Mouse (Mus musculus): Measurements from ENCODE around the gene Tmeff2. TPM values are rescaled to one million over a fixed set of nuclear protein-coding genes. Genes with fewer than 3 reads are reported as not detected.
"Not testable (repeated sequence)": the region's sequence is repeated elsewhere in the genome, so short reads cannot be mapped to it uniquely, and the experiment has no call there.

Tmeff2 gene
- polyA plus RNA-seq (2015; fragmentation: Nextera tagmentation; extraction: Ambion mirVana): 66.4 and 77.8 TPM in 2 replicates

DNA sequence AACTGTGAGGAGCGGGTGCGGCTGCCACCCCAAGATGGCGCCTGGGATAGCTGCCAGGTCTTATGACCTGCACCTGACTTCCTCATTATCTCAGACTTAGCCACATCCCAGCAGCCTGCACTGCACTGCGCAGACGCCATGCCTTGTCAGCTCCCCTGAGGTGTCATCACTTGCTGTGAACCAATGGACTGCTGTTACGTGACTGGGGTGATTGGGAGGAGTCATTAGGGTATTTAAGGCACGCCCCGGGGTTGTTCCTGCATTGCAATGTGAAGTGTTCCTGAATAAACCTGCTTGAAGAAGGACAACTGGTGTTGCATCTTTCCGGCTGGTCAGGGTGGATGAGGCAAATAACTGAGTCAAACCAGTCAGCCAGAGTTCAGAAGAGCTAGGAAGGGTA lies at the start of gene Tmeff2:
TSS of gene Tmeff2 (plus strand) at position 262 of the 400 bp plus-strand sequence.
- not testable (repeated sequence) for H3K9ac ChIP-seq; H3K9me3 ChIP-seq; H3K4me1 ChIP-seq (replicated peaks); H3K36me3 ChIP-seq; ATAC-seq (ENCODE audit: low FRiP score, low read depth); H3K27me3 ChIP-seq; H3K4me3 ChIP-seq; H3K27ac ChIP-seq (replicated peaks); H3K4me2 ChIP-seq
- 84% methylated on average over 9 of the region's 9 CpGs for WGBS

DNA sequence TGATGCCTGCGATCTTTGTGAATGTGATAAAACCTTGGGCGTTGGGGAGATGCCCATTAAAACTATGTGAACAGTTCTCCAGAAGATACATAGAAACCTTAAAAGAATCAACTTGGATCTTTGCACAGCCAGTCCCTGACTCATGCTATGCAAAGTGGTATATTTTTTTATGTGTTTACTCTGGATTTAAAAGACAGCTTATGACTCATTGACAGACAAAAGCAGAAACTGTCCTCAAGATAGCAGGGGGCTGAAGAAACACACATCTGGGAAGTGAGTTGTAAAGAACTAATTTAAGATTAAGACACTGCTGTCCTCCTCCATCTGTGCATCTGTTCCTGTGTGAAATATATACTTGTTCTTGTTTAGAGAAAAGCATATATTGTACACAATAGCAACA lies 38.9 kb upstream of the Tmeff2 start:
- no peak overlapping the region for H3K4me3 ChIP-seq
- WGBS: 96% methylated on average over 2 of the region's 2 CpGs
- H3K36me3 ChIP-seq: no peaks in the 10 kb centered on the region
- no peaks in the 10 kb centered on the region for H3K9me3 ChIP-seq
- no peaks in the 10 kb centered on the region for H3K4me1 ChIP-seq (replicated peaks)
- H3K4me2 ChIP-seq: no peak overlapping the region
- no peak overlapping the region for H3K27ac ChIP-seq (replicated peaks)
- H3K27me3 ChIP-seq: no peaks in the 10 kb centered on the region
- no peak for ATAC-seq (ENCODE audit: low FRiP score, low read depth)
- H3K9ac ChIP-seq: no peak overlapping the region

DNA sequence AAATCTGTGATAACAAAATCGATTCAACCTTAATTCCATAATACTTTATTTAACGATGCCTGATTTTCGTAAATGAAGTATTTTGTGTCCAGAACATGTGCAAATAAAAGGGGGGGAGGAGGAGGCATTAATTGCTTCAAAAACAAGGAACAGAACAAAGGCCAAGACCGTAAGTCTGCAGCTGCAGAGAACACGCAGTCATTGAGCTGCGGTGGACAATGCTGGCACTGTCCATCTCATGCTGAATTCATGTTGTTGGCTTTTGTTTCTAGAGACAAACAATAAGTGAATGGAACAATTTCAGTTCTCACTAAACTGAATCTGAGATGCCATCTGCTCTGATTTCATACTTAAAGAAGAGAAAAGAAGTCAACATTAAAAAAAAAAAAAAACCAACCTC lies 2.8 kb upstream of the Tmeff2 start:
- Histone ChIP-seq H3K4me2 (no peak overlapping the region), H3K27me3 (no peaks in the 10 kb centered on the region), H3K4me1 (replicated peaks) (no peaks in the 10 kb centered on the region), H3K4me3 (no peak overlapping the region), H3K36me3 (no peaks in the 10 kb centered on the region), H3K9me3 (no peaks in the 10 kb centered on the region), H3K9ac (no peak overlapping the region), H3K27ac (replicated peaks) (no peak overlapping the region)
- ATAC-seq (ENCODE audit: low FRiP score, low read depth): no peak
- WGBS: 30% methylated on average over 6 of the region's 6 CpGs

DNA sequence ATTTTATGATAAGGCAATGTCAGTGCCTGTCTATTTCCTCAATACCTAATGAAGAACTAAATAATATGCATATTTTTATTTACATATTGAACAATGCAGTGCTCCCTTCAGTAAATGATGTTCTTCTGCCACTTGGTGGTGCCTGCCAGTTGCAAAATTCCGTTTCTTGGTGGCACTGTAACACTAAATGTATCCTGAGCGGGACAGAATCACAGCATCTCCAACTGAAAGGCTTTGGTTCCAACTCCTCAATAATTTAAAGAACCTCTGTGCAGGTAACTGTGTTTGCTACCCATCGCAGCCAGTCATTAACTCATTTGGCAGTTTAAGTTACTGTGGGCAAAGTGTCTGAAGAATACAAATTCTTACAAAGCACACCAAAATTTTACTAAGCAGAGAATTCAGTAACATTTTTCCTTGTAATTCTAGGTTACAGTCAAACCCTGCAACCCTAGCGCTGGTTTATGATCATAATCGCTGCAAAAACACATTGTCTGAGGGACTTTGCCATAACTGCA lies 24.4 kb downstream of the Tmeff2 start:
- Histone ChIP-seq H3K27me3 (no peaks in the 10 kb centered on the region), H3K4me1 (replicated peaks) (peaks cover 5% of the 10 kb centered on the region; the same call in 1 of the 2 replicates), H3K9ac (peak overlapping the region; percentile 86), H3K4me2 (peak overlapping the region; percentile 82), H3K27ac (replicated peaks) (peak overlapping the region; percentile 93), H3K36me3 (no peaks in the 10 kb centered on the region), H3K4me3 (peak overlapping the region; percentile 76), H3K9me3 (no peaks in the 10 kb centered on the region)
- 25% methylated on average over 5 of the region's 5 CpGs for WGBS
- ATAC-seq (ENCODE audit: low FRiP score, low read depth): no peak

DNA sequence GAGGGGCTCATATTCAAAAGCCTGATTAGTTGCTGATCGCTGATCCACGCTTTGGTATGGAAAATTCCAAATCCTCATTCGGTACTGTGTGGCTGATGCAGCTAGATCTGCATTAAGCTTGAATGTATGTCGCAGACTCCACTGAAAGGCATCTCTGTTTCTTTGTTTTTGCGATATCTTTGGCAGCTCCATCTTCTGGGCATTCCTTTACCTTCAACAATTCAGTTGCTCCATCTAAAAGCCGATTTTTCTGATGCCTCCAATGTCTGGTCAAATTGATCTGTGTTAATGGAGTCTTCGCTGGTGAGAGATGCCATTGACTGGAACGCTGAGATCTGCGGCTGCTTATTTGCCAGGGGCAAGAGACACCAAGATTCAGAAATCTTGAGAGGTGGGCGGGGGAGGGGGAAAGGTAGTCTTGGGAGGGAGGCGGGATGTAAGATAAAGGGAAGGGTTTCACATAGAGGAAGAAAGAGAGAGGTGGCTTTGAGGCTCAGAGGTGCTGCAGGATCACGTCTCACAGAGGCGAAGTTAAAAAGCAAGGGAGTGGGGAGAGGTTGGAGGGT lies 25.0 kb downstream of the Tmeff2 start:
- WGBS: 4% methylated on average over 13 of the region's 13 CpGs
- peak overlapping the region; percentile 76 for H3K4me3 ChIP-seq
- H3K36me3 ChIP-seq: no peaks in the 10 kb centered on the region
- H3K9ac ChIP-seq: peak overlapping the region; percentile 86
- ATAC-seq (ENCODE audit: low FRiP score, low read depth): peak; percentile 2; the same call in 1 of the 2 replicates
- H3K9me3 ChIP-seq: no peaks in the 10 kb centered on the region
- H3K4me1 ChIP-seq (replicated peaks): peaks cover 5% of the 10 kb centered on the region; the same call in 1 of the 2 replicates
- peak overlapping the region; percentile 82 for H3K4me2 ChIP-seq
- H3K27me3 ChIP-seq: no peaks in the 10 kb centered on the region
- H3K27ac ChIP-seq (replicated peaks): peak overlapping the region; percentile 93

DNA sequence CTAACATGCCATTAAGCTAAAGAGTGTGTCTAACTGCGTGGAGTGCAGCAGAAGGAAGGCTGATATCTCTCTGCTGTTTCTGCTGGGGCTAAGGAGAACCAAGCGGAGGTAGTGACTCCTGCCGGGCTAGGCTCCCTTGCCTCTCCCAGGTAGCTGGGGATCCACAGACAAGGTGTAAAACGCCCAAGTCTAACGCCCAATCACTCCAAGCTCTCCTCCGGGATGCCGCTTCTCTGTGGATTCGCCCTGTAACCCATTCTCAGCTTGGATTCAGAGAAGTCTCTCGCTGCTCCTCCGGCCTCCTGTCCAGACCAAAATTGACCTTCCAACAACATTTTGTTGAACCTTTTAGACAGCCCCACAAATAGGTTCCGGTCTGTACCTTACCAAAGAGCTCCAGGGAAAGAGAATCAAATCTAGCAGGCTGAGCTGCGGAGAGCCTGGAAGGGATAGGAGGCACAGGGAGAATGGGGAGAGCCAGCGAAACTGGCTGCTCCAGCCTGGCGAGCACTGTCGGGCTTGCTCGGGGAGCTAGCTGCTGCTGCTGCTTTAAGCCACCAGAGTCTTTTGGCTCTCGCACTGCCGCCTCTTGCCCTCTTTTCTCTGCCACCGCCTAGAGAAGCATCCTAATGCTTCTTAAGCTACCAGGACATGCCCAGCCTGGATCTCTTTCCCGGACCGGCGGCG lies 26.1 kb downstream of the Tmeff2 start:
- peaks cover 5% of the 10 kb centered on the region; the same call in 1 of the 2 replicates for H3K4me1 ChIP-seq (replicated peaks)
- under 1% methylated on average over 23 of the region's 23 CpGs for WGBS
- H3K4me3 ChIP-seq: peak overlapping the region; percentile 76
- no peaks in the 10 kb centered on the region for H3K36me3 ChIP-seq
- ATAC-seq (ENCODE audit: low FRiP score, low read depth): peak; percentile 49
- H3K9me3 ChIP-seq: no peaks in the 10 kb centered on the region
- H3K27me3 ChIP-seq: no peaks in the 10 kb centered on the region
- H3K9ac ChIP-seq: peak overlapping the region; percentile 86
- peak overlapping the region; percentile 82 for H3K4me2 ChIP-seq
- peak overlapping the region; percentile 93 for H3K27ac ChIP-seq (replicated peaks)

DNA sequence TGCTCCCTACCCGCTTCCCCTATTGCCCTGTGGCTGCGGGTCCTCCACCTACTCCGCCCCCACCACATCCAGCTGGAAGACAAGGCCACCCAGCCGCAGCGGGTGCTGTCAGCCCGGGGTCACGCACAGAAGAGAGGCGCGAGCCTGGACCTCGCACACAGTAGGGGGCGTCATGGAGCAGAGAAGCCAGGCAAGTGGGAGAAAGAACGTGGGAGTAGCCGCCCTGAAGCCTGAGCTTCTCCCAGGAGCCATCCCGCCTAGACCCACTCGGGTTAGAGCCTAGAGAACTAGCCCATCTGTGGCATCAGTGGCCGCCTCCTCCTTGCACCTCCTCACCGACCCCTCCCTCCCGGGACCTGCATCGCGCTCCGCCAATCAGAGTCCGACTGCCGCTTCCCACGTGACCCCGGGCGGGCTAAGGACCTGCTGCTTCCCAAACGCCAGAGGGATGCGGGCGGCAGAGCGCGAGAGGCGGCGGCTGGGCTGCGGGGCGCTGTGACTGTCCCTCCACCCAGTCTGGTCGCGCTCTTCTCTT lies 26.7 kb downstream of the Tmeff2 start:
- peak overlapping the region; percentile 76 for H3K4me3 ChIP-seq
- H3K27me3 ChIP-seq: no peaks in the 10 kb centered on the region
- peaks cover 5% of the 10 kb centered on the region; the same call in 1 of the 2 replicates for H3K4me1 ChIP-seq (replicated peaks)
- H3K9me3 ChIP-seq: no peaks in the 10 kb centered on the region
- H3K4me2 ChIP-seq: peak overlapping the region; percentile 82
- peak; percentile 96 for ATAC-seq (ENCODE audit: low FRiP score, low read depth)
- peak overlapping the region; percentile 93 for H3K27ac ChIP-seq (replicated peaks)
- H3K9ac ChIP-seq: peak overlapping the region; percentile 86
- H3K36me3 ChIP-seq: no peaks in the 10 kb centered on the region
- WGBS: under 1% methylated on average over 37 of the region's 37 CpGs

DNA sequence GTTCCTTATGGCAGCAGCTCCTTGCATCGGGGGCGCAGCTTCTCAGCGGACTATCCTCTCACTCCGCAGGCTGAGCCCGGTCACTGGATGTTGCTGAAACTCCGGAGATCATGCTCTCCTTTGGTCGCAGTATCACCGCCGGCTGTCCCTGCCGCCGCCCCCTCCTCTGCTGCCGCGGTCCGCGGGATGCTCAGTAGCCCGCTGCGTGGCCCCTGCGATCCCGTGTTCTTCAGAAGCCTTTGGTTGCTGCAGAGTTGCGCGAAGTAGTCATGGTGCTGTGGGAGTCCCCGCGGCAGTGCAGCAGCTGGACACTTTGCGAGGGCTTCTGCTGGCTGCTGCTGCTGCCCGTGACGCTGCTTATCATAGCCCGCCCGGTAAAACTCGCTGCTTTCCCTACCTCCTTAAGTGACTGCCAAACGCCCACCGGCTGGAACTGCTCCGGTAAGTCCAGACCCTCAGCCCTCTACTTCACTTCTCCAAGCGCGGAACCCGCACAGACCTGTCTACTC lies 27.3 kb downstream of the Tmeff2 start:
- Histone ChIP-seq H3K4me1 (replicated peaks) (peaks cover 5% of the 10 kb centered on the region; the same call in 1 of the 2 replicates), H3K9me3 (no peaks in the 10 kb centered on the region), H3K4me3 (peak overlapping the region; percentile 76), H3K9ac (peak overlapping the region; percentile 86), H3K27me3 (no peaks in the 10 kb centered on the region), H3K27ac (replicated peaks) (peak overlapping the region; percentile 93), H3K36me3 (no peaks in the 10 kb centered on the region), H3K4me2 (peak overlapping the region; percentile 82)
- peak; percentile 6; the same call in 1 of the 2 replicates for ATAC-seq (ENCODE audit: low FRiP score, low read depth)
- WGBS: under 1% methylated on average over 35 of the region's 35 CpGs

DNA sequence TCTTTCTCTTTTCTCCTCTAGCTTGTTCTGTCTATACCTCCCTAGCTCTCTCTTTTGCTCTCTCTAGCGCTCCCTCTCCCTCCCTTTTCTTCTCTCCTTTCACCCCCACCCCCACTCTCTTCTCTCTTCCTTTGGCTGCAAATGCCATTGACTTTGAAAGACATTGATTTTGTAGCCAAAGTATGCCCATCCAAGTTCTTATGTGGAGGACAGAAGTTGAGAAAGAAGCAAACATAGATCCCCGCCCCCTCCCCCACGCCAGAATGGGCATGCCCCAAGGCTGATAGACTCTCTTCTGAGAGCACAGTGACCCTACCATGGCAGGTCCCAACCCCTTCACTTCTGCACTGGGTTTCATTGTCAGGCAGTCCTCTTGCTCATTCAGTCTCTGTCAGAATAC lies 28.3 kb downstream of the Tmeff2 start:
- WGBS: 16% methylated on average over 3 of the region's 3 CpGs
- Histone ChIP-seq H3K4me3 (peak overlapping the region; percentile 76), H3K9me3 (no peaks in the 10 kb centered on the region), H3K4me2 (peak overlapping the region; percentile 82), H3K4me1 (replicated peaks) (peaks cover 5% of the 10 kb centered on the region; the same call in 1 of the 2 replicates), H3K27ac (replicated peaks) (no peak overlapping the region), H3K27me3 (no peaks in the 10 kb centered on the region), H3K9ac (peak overlapping the region; percentile 44), H3K36me3 (no peaks in the 10 kb centered on the region)
- no peak for ATAC-seq (ENCODE audit: low FRiP score, low read depth)

DNA sequence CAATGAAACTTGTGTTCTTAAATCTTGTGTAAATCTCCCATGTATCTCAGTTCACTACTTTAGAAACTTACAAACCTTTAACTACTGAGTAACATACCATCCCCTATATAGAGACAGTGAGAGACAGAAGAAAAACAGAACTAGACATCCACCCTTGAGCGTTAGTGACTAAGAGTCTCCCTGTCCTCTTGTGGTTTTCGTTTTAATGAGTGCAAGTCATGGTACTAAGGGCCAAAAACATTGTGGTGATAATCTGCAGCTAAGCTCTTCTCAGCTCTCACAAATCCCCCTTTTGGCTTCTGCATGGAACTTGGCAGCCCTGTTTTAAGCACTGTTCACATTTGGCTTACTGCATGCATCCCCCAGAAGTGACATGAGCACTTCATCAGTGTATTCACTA lies 34.6 kb downstream of the Tmeff2 start:
- 80% methylated on average over 2 of the region's 2 CpGs for WGBS
- no peaks in the 10 kb centered on the region for H3K27me3 ChIP-seq
- no peaks in the 10 kb centered on the region for H3K4me1 ChIP-seq (replicated peaks)
- H3K4me2 ChIP-seq: no peak overlapping the region
- H3K36me3 ChIP-seq: no peaks in the 10 kb centered on the region
- H3K9ac ChIP-seq: no peak overlapping the region
- no peaks in the 10 kb centered on the region for H3K9me3 ChIP-seq
- ATAC-seq (ENCODE audit: low FRiP score, low read depth): no peak
- no peak overlapping the region for H3K4me3 ChIP-seq
- H3K27ac ChIP-seq (replicated peaks): no peak overlapping the region

DNA sequence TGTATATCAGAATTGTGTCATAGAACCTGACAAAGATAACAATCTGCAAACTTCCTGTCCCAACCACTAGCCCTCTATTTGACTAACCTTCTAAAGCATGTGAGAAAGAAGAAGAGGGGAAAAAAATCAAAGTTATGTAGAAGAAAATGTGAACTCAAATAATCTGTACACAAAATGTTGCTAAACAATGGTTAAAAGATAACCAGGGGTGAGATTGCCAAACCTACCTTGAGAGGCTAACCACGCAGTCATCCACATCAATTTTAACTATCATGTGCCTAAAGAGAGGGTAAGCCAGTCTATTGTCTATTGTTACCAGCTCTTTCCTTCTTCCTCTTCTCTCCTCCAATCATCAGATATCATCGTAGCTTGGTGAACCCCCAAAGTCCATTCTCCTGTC lies 35.0 kb downstream of the Tmeff2 start:
- Histone ChIP-seq H3K27me3 (no peaks in the 10 kb centered on the region), H3K9ac (no peak overlapping the region), H3K27ac (replicated peaks) (no peak overlapping the region), H3K9me3 (no peaks in the 10 kb centered on the region), H3K36me3 (no peaks in the 10 kb centered on the region), H3K4me2 (no peak overlapping the region), H3K4me3 (no peak overlapping the region), H3K4me1 (replicated peaks) (no peaks in the 10 kb centered on the region)
- 83% methylated on average over 2 of the region's 2 CpGs for WGBS
- ATAC-seq (ENCODE audit: low FRiP score, low read depth): no peak
